Mouse (Mus musculus): ENCODE data around the gene Olfr199.
"Not testable (repeated sequence)": the region's sequence is repeated elsewhere in the genome, so short reads cannot be mapped to it uniquely, and the experiment has no call there.

DNA sequence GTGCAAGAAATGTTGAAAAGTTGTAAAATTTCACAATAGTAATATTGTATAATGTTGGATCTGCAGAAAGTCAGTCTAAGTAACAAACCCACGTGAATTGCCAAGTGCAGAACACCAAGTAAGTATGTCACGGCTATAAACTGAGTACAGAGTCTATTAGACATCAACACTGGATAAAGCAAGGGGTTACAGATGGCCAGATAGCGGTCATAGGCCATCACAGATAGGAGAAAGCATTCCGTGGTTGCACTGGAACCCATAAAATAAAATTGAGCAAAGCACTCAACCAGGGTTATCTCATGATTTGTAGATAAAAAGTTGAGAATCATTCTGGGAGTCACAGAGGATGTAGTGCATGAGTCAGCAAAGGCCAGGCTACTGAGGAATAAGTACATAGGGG, 49.5 kb upstream of the Olfr199 start:
- TF ChIP-seq POLR2A (IDR thresholded peaks at IDR 0.05; ENCODE audit: insufficient read length, low read depth); POLR2AphosphoS2 (IDR thresholded peaks at IDR 0.05; ENCODE audit: insufficient read length, low read depth); MAX (IDR thresholded peaks at IDR 0.05; ENCODE audit: low read depth); USF1 (IDR thresholded peaks at IDR 0.05; ENCODE audit: low read depth); MYOD1 (IDR thresholded peaks at IDR 0.05; ENCODE audit: control insufficient read depth in 1 of 3, insufficient read length in 2 of 3, low read depth in 2 of 3); CEBPB (IDR thresholded peaks at IDR 0.05; ENCODE audit: insufficient read depth, poor library complexity, severe bottlenecking); MYOG (IDR thresholded peaks at IDR 0.05; ENCODE audit: control insufficient read depth in 1 of 3, insufficient read depth in 1 of 3, insufficient read length in 2 of 3, low read depth in 2 of 3); TCF3 (IDR thresholded peaks at IDR 0.05; ENCODE audit: insufficient read length, low read depth); E2F4 (IDR thresholded peaks at IDR 0.05; ENCODE audit: insufficient read depth): not testable (repeated sequence)
